Mouse (Mus musculus): ENCODE measurements around the gene Ikzf4.

- TF ChIP-seq POLR2A (IDR thresholded peaks at IDR 0.05; ENCODE audit: control insufficient read depth in 1 of 2, insufficient read depth in 1 of 2, low read depth in 1 of 2, low read length in 2 of 2, poor library complexity in 1 of 2) (no peak), MAX (IDR thresholded peaks at IDR 0.05; ENCODE audit: low read length) (0 out of 2 replicates have a peak, but pooled peaks have one; percentile 19), UBTF (IDR thresholded peaks at IDR 0.05; ENCODE audit: borderline replicate concordance, insufficient read depth, low read depth, low read length) (no peak), CTCF (IDR thresholded peaks at IDR 0.05 in 2 of 3, conservative IDR thresholded peaks at IDR 0.05 in 1 of 3; ENCODE audit: control insufficient read depth in 1 of 3, insufficient read depth in 1 of 3, low read depth in 2 of 3, low read length in 3 of 3, poor library complexity in 1 of 3, severe bottlenecking in 1 of 3) (no peak), POLR2AphosphoS5 (IDR thresholded peaks at IDR 0.05; ENCODE audit: borderline replicate concordance, low read depth, low read length) (no peak), EP300 (IDR thresholded peaks at IDR 0.05; ENCODE audit: low read depth in 1 of 2, low read length in 2 of 2) (no peak), TCF12 (IDR thresholded peaks at IDR 0.05; ENCODE audit: low read depth, low read length) (no peak), USF2 (IDR thresholded peaks at IDR 0.05; ENCODE audit: borderline replicate concordance in 1 of 2, insufficient read depth in 1 of 2, low read depth in 1 of 2, low read length in 2 of 2) (no peak), MYB (IDR thresholded peaks at IDR 0.05; ENCODE audit: low read depth, low read length) (no peak), CHD2 (IDR thresholded peaks at IDR 0.05; ENCODE audit: low read length) (no peak), E2F4 (IDR thresholded peaks at IDR 0.05; ENCODE audit: borderline replicate concordance, low read depth, low read length) (no peak), KAT2A (conservative IDR thresholded peaks at IDR 0.05; ENCODE audit: low read depth, low read length) (no peak), TAL1 (IDR thresholded peaks at IDR 0.05; ENCODE audit: low read length) (no peak)
These were observed 8.8 kb downstream of the Ikzf4 start for GRCm38 (mm10) chr10:128637011-128637410.
